Mouse (Mus musculus) brain, adult 2 months (tissue): ENCODE results near the gene Nsl1.
"Not testable (repeated sequence)": the region's sequence is repeated elsewhere in the genome, so short reads cannot be mapped to it uniquely, and the experiment has no call there.

Source experiments
- DNase-seq: peaks from one replicate; pipeline ENCODE4 v3.0.0; 2011; ENCODE audit warnings: low read depth, low spot score

Gene Nsl1

DNA sequence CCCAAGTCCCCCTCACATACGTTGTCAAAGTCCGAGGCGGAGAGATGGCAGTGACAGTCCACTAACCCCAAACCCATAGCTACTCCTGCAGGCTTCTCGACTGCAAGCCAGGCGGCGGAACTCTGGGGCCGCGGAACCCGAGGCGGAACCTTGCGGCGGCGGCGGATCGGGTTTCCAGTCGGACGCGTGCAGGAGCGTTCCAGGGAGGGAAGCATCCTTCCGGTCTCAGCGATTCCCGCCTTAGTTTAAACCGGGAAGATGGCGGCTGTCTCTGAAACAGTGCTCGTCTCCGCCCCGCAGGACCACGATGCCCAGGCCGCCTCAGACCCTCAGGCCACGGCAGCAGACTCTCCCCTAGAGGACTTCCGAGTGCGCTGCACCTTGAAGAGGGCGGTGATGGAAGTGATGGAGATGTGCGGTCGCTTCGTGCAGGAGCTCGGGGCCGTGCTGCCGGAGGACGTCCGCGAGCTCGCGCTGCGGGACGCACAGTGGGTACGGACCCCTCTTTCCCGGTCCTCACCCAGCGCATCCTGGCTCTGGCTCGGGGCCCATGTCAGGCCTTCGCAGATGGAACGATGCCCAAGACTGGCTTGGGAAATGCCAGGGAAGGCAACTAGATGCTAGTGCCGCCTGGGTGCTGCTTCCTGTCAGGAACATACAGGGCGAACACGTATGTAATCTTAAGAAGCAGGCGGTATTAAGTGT, at the start of gene Nsl1, which contains the start of gene Tatdn3:
Gene Nsl1, plus strand, starts transcription at position 232 of the 705 bp plus-strand sequence.
Gene Tatdn3, minus strand, starts transcription at position 152 of the 705 bp plus-strand sequence.
- DNase-seq, result peak; percentile 92

DNA sequence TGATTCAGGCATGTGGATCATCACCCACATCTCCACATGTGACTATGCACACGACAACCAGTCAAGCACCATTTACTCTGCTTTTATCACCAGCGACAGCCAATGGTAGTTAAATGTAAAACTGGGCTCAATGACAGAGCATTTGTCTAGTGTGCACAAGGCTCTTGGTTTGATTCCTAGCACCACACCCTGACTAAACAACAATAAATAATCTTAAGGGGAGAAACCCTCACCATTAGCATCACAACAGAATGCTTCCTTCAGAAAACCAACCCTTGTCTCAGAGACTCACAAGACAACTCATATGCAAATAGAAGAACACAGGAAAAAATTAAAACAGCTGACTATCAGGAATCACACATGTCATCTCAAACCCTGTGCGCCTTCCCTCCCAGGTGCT, 48.5 kb upstream of the Nsl1 start:
- no peak for DNase-seq

DNA sequence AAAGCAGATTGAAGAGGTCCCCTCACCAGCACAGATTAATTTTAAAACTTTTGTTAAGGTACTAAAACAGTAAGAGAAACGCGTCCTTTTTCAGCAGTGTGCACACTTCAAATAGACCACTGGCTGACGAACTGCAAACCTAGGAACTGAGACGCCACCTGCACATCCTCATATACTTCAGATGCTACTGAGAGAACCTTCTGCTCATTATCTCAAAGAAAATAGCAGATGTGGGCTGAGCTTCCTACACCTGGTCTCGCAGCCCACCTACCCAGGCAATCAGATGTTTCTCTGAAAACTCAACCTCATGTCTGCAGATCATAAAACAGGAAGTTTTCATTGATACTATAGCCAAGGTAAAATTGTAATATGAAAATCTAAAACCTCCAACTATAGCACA, 43.0 kb upstream of the Nsl1 start:
- no peak for DNase-seq

DNA sequence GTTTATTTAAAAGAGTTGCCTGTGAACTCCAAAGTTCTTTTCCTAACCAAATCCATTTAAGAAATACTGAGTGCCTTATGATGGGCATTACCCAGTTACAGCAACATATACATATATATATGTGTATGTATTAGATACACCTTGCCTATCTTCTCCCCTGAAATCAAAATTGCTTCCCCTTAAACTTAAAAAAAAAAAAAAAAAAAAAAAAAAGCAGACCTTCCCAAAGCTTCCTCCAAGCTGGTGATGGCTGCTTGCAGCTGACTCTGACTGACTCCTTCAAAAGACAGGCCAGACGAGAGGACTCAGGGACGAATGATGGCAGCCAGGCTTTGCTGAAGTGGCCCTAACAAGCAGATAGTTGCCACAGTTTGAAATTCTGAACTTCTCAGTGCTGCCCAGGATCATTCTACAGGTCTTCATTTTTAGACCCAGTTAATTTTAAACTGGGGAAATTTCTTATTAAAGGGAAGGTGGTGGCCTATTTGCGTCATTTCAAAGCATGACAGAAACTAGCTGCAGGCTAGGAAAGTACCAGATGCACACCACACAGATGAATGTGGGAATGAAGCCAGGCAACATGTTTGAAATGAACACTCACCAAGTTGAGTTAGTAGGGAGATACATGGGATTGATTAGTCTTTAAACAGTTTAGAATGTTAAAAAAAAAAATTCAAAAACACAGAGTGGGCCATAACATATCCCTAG, 42.4 kb upstream of the Nsl1 start:
- peak; percentile 51 for DNase-seq

DNA sequence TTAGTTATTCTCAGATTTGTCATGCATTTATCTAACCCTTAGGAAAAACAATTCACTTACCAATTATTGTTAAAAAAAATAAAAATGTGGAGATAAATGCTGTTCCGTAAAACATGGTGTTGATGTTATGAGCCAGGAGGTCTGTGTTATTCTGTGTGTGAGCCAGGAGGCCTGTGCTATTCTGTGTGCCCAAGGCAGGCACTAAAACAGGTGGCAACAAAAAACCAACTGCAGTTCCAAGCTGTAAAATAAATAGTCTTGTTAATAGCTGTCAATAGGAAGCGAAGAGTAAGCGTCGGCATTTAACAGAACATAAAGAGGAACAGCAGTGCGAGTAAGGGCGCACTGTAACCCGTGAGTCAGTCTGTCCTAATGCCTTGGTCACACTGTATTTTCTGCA, 41.8 kb upstream of the Nsl1 start:
- no peak for DNase-seq

DNA sequence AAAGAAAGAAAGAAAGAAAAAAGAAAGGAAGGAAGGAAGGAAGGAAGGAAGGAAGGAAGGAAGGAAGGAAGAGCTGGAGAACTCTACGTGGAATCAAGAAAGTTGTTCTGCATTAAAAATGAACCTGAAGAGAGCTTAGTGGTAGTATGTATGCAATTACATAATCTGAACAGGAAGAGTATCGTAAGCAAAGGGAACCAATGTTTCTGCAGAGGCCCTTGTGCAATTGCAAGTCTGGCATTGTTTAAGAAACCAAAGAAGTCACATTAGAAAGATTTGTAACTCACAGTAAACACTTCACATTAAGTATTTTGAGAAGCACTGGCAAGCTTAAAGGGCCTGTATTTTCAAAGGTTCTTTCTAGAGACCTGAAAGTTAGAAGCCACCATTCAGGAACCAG, 39.7 kb upstream of the Nsl1 start:
- DNase-seq, result no peak

DNA sequence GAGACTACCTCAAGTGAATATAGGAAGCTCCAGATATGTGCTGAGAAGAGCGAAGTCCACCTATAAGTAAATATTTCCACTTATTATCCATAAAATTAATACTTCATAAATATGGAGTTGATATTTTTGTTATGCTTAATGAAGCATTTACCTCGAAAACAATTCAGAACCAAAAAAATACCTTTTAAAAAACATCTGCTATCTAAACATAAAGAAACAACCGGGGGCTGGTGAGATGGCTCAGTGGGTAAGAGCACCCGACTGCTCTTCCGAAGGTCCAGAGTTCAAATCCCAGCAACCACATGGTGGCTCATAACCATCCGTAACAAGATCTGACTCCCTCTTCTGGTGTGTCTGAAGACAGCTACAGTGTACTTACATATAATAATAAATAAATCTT, 39.0 kb upstream of the Nsl1 start:
- DNase-seq, result not testable (repeated sequence)

DNA sequence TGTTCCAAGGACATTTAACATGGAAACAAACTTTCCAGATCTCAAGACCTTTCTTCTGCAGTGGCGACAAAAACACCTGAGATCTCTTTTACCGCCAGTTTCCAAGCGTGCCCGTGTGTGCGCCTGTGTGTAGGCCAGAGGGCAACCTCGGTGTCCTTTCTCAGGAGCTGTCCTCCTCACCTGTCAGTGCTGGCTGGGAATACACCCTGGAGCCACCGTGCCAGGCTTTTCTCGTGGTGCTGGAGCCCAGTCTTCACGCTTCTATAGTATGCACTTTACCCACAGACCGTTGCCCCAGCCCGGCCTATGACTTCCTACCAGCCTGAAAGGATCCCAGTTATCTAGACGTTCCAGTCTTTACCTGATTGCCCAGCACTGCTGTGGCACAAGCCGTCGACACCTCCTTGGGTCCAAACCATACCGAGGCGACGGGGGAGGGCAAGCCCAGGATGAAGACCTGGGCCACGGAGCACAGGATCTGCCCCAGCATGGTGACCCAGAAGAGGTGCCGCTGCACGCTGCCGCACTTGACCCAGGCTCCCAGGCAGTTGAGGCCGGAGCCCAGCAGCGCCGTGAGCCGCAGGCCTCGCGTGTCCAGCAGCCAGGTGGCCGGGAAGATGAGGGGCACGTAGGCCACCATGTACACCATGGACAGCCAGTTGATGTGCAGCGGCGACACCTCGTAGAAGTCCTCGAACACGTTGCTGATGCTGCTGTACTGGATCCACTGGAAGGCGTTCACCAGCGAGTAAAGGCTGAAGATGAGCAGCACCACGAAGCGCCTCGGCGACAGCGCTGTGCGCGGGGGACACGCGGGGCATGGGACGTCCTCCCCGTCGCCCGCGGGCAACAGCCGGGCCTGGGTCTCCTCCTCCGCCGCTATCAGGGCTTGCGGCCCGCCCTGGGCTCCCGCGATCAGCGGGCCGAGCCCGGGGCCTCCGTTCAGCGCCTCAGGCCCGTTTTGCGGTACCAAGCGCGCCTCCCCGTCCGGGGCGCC, 37.5 kb upstream of the Nsl1 start:
- DNase-seq, result peak; percentile 61

DNA sequence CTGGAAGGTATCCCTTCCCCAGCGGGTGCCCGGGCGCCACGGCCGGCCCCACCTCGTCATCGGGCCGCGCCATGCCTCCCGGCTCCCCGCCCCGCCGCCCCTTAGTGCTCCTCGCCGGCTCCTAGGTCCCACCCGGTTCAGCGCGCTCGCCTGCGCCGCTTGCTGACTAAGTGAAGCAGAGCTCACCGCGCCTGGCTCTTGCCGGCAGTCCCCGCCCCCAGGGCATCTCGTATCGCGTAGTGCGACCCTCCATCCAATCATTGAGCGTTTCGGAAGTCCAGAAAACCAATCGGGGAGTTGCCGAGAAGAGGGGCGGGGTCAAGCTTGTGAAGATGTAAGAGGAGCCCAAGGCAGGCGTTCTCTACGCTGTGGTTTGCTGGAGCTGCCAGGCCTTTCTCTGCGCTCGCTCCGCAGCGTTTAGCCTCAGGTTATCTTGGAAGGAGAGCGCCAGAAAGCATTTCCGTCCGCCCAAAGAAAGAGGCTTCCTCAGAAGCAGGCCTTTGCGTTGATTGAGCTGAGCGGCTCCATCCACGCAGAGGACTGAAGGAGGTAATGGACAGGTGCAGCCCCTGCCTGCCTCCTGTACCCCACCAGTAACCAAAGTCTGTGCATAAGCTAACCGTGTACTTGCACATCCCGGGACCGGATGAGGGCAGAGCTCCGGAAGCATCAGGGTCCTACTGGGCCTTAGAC, 36.6 kb upstream of the Nsl1 start, which contains the start of gene Flvcr1:
Gene Flvcr1, minus strand, starts transcription at position 138 of the 693 bp plus-strand sequence.
- peak; percentile 100 for DNase-seq

DNA sequence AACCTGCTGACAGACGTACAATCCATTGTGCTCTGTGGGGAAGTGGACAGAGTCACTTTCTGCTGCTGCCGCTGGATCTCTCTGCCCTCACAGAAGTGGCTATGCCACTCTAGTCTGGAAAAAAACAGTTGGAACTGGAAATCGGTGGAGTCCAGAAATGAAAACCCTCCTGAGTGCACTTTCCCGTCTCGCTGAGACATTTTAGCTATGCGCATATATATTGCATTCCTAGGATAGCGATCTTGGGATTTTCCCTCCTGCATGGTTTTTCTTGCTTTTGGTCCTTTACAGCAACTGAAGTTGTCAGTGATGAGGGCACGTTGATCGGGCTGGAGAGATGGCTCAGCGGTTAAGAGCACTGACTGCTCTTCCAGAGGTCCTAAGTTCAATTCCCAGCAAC, 32.6 kb upstream of the Nsl1 start:
- DNase-seq, result no peak

DNA sequence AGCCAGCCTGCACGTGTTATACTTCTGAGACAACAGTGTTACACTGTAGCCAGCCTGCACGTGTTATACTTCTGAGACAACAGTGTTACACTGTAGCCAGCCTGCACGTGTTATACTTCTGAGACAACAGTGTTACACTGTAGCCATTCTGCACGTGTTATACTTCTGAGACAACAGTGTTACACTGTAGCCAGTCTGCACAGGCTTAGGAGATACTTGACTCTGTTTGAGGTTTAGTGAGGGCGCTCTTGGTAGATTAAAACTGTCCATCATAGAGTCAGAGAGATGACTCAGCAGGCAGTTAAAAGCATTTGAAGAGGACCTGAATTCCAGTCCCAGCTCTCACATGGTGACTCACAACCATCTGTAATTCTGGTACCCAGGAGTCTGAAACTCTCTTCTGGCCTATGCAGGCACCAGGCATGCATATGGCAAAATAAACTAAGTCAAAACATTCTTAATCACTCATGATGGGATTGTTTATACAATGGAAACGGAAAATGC, 31.8 kb upstream of the Nsl1 start:
- peak; percentile 51 for DNase-seq

DNA sequence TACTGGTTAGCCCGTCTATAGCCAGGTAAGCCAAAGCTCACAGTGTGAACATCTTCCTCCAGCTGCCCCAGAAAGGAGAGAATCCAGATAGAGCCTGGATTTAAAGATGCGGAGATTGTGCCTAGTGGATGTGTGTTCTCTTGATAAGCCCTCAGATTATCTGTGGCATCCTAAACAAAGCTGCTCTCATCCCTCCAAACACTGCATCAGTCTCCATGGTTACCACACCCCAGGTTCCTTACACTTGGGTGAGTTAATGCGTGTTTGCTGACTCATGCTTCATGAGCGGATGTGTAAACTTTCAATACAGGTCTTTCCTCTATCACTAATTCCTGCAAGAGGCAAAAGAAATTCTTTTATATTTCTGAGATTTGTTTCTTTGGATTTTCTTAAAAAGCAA, 27.2 kb upstream of the Nsl1 start:
- DNase-seq, result peak; percentile 78

DNA sequence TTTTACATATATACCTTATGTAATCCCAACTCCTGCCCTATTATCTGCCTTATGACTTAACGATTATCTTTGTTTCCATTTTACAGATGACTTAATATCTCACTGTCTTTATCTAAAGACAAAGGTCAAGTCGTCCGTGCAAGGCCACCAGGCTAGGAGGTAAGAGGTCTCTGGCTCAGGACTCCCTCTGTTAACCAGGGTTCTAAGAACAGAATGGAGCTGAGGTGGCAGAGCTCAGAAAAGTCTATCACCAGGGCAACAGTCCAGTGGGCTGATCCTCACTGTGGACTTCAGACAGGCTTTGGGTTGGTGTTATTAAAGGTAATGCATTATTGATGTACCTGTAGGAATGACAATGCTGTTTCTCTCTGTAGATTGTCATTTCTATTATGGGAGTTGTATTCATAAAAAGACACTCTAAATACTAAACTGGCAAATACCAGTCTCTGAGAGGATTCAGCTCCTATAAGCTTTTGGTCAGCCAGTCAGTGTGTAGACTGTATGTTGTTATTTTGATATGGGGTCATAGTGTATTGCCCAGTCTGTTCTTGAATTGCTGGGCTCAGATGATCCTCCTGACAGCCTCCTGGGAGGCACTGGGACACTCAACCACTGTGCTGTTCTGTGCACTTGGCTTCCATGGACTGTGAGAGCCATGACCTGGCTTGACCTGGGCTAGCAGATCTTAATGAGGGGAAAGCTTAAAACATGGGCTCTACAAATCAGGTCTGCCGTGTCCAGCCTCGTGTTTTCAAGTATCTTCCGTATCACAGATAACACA, 26.1 kb upstream of the Nsl1 start, which contains the start of gene Spata45:
Gene Spata45, plus strand, starts transcription at position 86 of the 781 bp plus-strand sequence.
- DNase-seq, result no peak

DNA sequence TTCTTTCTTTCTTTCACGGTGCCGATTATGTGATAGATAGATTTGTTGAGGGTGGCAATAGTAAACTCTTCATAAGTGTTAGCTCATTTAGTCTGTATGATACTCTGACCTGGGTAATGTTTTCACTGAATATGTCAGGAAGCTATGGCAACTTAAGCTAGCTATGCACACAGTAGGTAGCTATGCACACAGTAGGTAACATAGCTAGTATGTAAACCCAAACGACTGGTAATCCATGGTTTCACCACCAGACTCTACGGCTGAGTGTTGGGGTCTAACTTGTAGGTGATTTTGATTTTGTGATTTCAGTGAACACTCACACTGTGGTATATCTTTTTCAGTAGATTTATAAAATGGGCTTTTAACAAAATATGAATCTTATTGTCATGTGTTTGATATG, 24.8 kb upstream of the Nsl1 start:
- no peak for DNase-seq

DNA sequence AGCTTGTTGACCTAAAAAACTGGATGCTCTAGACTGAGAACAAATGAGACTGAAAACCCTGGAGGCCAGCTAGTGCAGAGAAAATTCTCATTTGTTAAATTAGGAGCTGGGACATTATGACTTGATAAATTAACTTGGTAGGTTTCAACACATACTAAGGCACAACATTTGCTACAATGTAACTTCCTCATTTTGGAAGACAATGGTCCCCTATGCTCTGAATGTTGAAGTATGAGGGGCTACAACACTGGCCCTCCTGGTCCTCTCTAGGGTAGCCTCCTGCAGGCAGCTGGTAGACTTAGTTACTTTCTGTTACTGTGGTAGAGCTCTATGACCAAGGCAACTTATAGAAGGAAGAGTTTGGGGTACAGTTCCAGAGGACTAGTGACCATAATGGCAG, 21.5 kb upstream of the Nsl1 start:
- no peak for DNase-seq

DNA sequence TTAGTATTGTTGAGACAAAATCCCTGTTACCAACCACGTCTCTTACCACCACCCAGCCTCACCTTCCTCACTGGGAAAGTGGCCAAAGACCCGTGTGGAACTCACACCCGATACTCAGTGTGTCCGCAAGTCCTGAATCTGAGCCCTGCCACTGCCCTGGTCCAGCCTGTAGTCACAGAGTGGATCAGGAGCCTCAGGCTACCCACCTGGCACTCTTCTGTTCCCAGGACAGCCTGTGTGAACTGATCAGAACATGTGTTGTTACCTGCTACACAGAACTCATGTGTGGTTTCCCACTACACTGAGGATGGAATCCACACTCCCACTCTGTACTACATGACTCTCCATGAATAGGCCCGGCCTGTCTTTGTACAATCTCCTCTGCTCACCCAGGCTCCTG, 20.7 kb upstream of the Nsl1 start:
- no peak for DNase-seq

DNA sequence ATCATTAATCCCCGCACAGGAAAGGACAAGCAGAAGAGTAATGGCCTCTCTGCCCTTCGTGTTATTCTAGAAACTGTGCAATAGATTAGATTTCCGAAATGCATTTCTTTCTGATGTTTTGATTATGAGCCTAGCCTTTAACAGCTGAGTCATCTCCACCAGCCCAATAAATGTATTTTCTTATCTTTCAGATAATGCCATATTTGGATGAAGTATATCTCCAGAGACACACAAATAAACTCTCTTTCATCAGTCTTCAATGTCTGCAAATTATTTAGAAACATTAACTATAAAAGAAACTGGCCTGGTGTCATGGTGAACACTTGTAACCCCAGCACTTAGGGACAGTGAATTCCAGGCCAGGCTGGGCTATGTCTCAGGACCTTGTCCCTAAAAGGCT, 20.1 kb upstream of the Nsl1 start:
- DNase-seq, result no peak

DNA sequence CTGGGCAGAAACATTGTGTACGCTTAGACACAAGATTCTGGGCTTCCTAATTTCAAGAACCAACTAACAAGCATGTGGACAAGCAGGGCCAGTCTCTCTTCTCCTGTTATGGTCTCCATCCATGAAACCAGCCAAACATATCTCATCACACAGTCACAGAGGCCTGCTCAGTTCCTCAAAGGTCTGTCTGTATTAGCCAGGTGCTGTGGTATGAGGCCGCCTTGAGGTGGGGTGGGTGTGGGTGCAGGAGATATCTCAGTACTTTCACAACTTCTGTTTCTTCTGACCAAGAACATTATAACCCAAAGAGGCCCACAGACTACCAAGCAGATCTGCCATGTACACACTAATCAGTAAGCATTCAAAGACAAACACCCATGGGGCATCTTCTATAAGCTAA, 17.5 kb upstream of the Nsl1 start:
- no peak for DNase-seq

DNA sequence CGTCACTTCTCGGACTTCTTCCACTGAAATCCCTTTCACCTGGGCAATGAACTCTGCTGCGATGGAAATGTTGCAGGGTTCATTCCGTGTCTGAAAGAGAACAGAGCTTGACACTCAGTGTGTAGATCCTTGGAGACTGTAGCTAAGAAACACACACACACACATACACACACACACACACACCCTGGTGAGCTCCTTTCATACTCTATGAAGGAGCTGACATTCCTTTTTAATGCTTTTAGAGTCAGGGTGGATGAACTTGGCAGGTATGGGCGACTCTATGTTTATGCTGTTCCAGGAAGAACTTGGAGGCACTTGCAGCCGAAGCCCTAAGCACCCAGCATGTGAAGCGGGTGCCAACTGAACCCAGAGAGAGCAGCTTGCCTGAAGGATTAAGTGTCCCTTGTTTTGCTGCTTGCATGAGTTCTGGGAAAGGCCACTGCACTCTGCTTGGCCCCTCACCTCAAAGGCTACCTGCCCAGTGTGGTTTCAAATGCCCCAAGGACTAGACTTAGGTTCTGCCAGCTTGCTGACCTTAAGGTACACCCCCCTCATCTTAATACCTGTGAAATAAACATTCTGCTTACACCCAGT, 16.5 kb upstream of the Nsl1 start:
- no peak for DNase-seq

DNA sequence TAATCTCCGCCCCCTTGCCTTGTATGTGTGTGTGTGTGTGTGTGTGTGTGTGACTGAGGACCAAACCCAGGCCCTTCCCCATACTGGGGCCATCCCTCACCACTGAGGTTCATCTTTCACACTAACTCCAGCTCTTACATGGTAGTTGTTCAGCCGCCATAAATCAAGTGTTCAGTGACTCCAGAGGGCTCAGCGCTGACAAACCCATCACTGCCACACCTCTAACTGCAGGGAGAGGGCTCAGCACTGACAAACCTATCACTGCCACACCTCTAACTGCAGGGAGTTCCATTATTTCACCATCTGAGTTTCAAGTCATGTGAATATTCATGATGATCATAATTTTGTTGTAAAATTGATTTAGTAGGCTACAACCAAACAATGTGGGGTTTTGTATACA, 9.3 kb upstream of the Nsl1 start:
- DNase-seq, result no peak
